Mouse (Mus musculus) brown adipose tissue, adult 24 weeks (tissue): Measurements from ENCODE around the gene Gm26602. TPM values are rescaled to one million over a fixed set of nuclear protein-coding genes. Genes with fewer than 3 reads are reported as not detected.
A peak's percentile ranks its signal among the peaks of the same experiment; 100 is the strongest.

Experiments used
- H3K27ac ChIP-seq: fragments of 200-500 bp; replicated peaks from 2 replicates; pipeline ENCODE4 v1.5.1; 2012; ENCODE audit warnings: low read depth, mild to moderate bottlenecking, low read length
- H3K4me1 ChIP-seq: fragments of 200-500 bp; 2 replicates; pipeline ENCODE4 v1.6.1; 2012; ENCODE audit warnings: low read length, mixed read lengths; ENCODE audit not compliant: control insufficient read depth, insufficient read depth, insufficient read length
- H3K4me3 ChIP-seq: fragments of 200-500 bp; 2 replicates; pipeline ENCODE4 v1.5.1; 2012; ENCODE audit warnings: low read depth, mild to moderate bottlenecking, low read length, moderate library complexity; ENCODE audit not compliant: insufficient read depth
- polyA plus RNA-seq: library from polyadenylated mRNA; stranded (reverse); fragments of >200 nt; gene quantifications from 2 replicates; pipeline ENCODE4 v1.2.4, GENCODE M21; 2012; ENCODE audit not compliant: missing spikeins, insufficient read depth, insufficient read length

Gm26602 gene
- polyA plus RNA-seq, 1 experiment, result not detected

DNA sequence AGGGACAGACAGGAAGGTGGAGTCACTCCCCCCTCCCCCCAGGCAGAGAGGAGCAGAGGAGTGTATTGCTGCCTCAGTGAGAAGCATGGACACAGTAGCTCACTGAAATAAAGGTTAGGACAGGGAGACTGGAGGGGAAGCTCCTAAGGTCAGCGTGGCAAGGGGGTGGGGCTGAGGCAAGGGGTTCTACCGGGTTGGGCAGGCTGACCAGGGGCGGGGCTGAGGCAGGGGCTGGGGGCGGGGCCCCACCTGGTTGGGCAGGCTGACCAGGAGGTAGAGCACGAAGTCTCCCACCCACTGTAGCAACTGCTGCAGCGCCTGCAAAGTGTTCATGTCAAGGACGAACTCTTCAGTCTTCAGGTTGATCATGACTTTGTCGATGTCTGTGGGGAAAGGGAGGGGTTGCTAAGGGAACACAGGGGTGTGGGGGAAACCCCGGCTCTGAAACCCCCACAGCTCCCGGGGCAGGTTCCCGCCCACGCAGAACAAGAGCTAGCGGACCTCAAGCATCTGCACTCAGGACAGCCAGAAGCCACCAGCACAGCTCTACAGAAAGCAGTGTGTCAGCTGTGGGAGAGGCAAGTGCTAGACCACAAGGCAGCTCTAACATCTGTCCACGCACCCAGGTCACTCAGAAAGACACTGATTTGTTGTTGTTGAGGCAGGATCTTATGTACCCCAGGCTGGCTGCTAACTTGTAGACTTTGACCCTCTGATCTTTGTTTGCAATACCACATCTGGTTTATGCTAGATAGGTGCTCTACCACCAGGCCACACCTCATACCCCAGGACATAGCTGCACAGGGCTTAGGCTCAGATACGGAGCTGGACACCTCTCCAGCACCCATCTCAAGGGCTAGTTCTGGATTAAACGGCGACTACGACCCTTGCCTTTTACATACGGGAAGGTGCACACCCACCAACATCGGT, 13.1 kb upstream of the Gm26602 start:
- Histone ChIP-seq H3K27ac (no peak overlapping the region), H3K4me1 (no peaks in the 10 kb centered on the region; the same call in 1 of the 2 replicates), H3K4me3 (no peak overlapping the region)

DNA sequence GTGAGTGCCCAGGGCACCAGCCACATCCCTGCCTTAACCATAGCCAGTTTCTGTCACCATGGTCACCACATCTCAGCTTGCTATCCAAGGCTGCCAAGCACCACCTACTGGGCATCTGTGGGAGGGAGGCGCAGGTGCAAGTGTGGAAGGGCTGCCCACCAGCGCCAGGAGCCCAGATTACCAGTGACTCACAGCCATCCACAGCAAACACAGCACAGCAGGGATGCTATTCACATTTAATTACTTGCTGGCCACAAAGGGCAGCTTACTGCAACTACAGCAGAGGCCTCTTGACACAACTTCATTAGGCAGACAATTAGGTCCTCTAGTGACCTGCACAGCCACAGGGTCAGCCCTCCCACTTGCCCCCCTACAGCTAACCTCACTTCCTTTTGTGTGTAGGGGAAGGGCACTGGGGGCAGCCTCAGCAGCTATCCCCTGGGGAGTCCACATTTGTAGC, 9.7 kb upstream of the Gm26602 start:
- no peaks in the 10 kb centered on the region for H3K4me1 ChIP-seq
- H3K27ac ChIP-seq, result no peak overlapping the region
- no peak overlapping the region for H3K4me3 ChIP-seq

GRCm38 (mm10) chr10:79906712-79907111, 3.9 kb upstream of the Gm26602 start:
- Histone ChIP-seq H3K27ac (no peak overlapping the region), H3K4me3 (no peak overlapping the region), H3K4me1 (no peaks in the 10 kb centered on the region)

- Histone ChIP-seq H3K4me3 (no peak overlapping the region), H3K27ac (no peak overlapping the region), H3K4me1 (no peaks in the 10 kb centered on the region)
Measured at GRCm38 (mm10) chr10:79907415-79907814, 3.2 kb upstream of the Gm26602 start.

DNA sequence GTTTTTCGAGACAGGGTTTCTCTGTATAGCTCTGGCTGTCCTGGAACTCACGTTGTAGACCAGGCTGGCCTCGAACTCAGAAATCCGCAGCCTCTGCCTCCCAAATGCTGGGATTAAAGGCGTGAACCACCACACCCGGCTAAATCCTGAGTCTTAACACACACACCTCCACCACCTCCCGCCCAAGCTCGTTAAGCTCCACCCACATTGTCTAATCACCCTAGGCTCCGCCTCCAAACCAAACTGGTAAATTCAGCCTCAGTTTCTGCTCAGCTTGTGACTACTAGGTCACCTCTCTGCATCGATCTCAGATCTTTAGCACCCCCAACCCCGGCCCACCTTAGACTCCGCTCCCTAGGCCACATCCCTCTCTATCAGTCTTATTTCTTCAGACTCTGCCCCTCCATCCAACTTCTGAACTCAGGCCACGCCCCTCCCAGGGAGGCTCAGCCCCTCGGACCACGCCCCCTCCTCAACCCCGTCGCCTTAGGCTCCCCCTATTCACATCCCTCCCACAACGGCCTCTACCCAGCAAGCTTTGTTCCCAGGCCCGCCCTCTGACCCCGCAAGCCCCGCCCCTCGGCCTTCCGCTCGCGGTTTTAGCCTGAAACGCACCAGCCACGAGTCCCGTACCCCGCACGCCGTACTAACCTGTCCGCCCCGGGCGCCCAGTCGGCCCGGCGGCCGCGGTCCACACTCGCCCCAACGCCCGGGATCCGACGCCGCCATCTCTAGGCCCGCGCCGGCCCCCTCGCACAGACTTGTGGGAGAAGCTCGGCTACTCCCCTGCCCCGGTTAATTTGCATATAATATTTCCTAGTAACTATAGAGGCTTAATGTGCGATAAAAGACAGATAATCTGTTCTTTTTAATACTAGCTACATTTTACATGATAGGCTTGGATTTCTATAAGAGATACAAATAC, 2.2 kb upstream of the Gm26602 start, which contains the start of gene Med16:
Med16 (minus strand) TSS at position 757 of the 925 bp plus-strand sequence.
- peak within 1 kb of the TSS; percentile 99 for H3K27ac ChIP-seq
- no peaks in the 10 kb centered on the region for H3K4me1 ChIP-seq
- H3K4me3 ChIP-seq, result peak within 1 kb of the TSS; percentile 96

DNA sequence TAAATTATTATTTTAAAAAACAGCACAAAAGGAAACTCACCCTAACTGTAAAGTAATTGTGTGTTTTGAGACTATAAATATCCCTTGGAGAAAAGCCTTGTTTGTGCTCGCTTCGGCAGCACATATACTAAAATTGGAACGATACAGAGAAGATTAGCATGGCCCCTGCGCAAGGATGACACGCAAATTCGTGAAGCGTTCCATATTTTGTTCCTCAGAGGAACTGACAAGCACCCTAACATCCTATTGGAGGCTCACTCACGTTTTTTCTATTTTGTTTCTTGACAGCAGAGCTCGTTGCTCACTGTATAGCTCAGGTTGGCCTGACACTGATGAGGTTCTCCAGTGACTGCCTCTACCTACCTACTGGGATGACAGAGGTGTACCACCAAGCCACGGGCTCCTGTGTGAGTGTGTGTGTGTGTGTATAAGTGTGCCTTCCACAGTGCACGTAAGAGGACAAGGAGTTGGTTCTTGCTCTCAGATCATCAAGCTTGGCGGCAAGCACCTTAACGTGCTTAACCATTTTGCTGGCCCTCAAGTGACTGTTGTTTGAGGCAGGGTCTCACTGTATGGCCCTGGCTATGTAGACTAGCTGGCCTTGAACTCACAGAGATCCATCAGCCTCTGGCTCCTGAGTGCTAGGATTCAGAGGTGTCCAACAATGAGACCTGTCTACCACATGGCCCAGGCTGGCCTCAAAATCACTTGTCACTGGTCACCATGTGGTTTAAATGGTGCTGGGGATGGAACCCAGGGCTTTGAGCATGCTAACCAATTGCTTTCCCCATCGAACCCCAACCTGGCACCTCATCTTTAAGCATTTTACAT, 1.3 kb upstream of the Gm26602 start:
- Histone ChIP-seq H3K4me3 (no peak overlapping the region), H3K27ac (0 out of 2 replicates have a peak overlapping the region, but pooled peaks have one; percentile 3), H3K4me1 (no peaks in the 10 kb centered on the region; the same call in 1 of the 2 replicates)

DNA sequence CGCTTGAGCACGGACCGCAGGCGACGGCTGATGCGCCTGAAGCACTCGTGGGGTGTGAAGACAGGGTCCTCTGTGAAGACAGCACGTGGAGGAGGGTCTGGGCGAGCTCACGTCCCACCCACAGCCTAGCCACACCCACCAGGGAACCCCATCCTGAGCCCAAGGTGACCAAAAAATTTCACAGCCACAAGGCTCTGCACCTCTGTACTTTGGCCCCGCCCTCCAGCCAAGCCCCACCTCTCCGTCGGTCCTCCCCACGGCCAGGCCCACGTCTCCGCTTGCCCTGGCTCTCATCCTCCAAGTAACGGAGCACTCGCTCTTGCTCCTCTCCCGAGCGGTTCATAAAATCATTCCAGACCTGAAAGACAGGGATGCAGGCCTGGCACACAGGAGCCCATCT, 1.8 kb downstream of the Gm26602 start:
- peaks cover 13% of the 10 kb centered on the region for H3K4me1 ChIP-seq

DNA sequence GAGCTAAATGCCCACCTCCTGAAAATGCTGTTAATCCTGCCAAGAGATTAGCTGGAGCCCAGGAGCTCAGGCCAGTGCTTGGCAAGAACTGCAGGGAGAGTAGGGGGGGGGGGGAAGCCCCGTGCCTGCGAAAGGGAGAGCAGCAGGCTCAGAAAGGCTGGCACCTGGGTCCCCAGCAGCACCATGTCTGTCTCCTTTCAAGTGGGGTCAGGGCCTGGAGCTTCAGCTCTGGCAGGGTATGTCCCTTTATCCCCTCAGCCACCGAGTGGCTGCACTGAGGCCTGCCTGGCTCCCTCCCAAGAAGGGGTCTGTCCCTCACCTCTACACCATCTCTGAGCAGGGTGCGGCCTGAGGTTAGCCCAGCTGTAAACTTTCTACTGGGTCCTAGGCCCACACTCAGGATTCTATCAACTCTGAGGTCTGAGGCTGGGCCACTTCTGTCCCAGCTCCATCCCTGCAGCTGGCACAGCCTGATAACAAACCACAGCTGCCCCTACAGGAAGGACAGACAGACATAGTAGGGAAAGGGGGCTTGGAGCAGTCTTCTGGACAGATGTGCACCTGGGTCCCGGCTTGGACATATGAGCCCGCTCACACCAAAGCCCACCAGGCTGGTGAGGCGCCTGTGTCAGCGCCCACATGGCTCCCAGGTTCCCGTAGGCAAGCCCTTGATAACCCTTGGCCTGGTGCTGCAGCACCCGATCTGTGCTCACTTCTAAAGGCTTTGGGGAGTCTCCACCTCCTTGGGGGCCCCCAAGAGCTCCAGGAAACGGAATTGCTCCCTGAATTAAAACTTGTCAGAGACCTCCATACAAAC, 3.7 kb downstream of the Gm26602 start:
- Histone ChIP-seq H3K4me1 (peaks cover 13% of the 10 kb centered on the region), H3K27ac (no peak overlapping the region), H3K4me3 (no peak overlapping the region)

More for the DNA sequence above, 1.8 kb downstream of the Gm26602 start:
- H3K4me3 ChIP-seq, result no peak overlapping the region
- H3K27ac ChIP-seq, result no peak overlapping the region

GRCm38 (mm10) chr10:79914948-79915596, 4.4 kb downstream of the Gm26602 start:
- no peak overlapping the region for H3K27ac ChIP-seq
- H3K4me1 ChIP-seq, result peaks cover 13% of the 10 kb centered on the region
- H3K4me3 ChIP-seq, result 0 out of 2 replicates have a peak overlapping the region, but pooled peaks have one; percentile 8

- Histone ChIP-seq H3K27ac (peak overlapping the region; percentile 48; the same call in 1 of the 2 replicates), H3K4me3 (peak overlapping the region; percentile 88), H3K4me1 (peaks cover 13% of the 10 kb centered on the region)
Measured at GRCm38 (mm10) chr10:79916081-79916480, 5.4 kb downstream of the Gm26602 start.

- Histone ChIP-seq H3K4me1 (peaks cover 13% of the 10 kb centered on the region), H3K27ac (peak within 1 kb of the TSS; percentile 58), H3K4me3 (peak within 1 kb of the TSS; percentile 88)
Measured at GRCm38 (mm10) chr10:79916808-79917531, 6.3 kb downstream of the Gm26602 start, which contains the start of gene Kiss1r. Gene Kiss1r (plus strand): TSS chr10:79916971.

- peaks cover 13% of the 10 kb centered on the region for H3K4me1 ChIP-seq
- H3K27ac ChIP-seq, result no peak overlapping the region
- no peak overlapping the region for H3K4me3 ChIP-seq
Measured at GRCm38 (mm10) chr10:79917532-79918100, 7.0 kb downstream of the Gm26602 start.
